Mouse (Mus musculus) liver, adult 2 months (tissue): ENCODE measurements around the gene Hoxa7. TPM values are rescaled to one million over a fixed set of nuclear protein-coding genes. Genes with fewer than 3 reads are reported as not detected.

Experiments used
- DNase-seq: peaks from one replicate; pipeline ENCODE4 v3.0.0-alpha.2; 2011; ENCODE audit warnings: low read depth, low spot score; ENCODE audit errors: extremely low read depth
- H3K27ac ChIP-seq: fragments of 200-500 bp; replicated peaks from 2 replicates; pipeline ENCODE4 v1.5.1; 2012; ENCODE audit warnings: low read depth, mild to moderate bottlenecking, control low read depth, inconsistent platforms, low read length; ENCODE audit not compliant: insufficient read depth
- H3K27me3 ChIP-seq: fragments of 200-500 bp; 2 replicates; pipeline ENCODE4 v1.6.1; 2012; ENCODE audit warnings: mild to moderate bottlenecking, moderate library complexity, low read length, inconsistent platforms; ENCODE audit not compliant: control insufficient read depth, insufficient read depth
- H3K36me3 ChIP-seq: fragments of 200-500 bp; 2 replicates; pipeline ENCODE4 v1.6.1; 2012; ENCODE audit warnings: low read length, inconsistent platforms; ENCODE audit not compliant: control insufficient read depth, insufficient read depth
- H3K4me1 ChIP-seq: fragments of 200-500 bp; 2 replicates; pipeline ENCODE4 v1.6.1; 2011; ENCODE audit warnings: low read length; ENCODE audit not compliant: control insufficient read depth, insufficient read depth
- H3K4me3 ChIP-seq: fragments of 200-500 bp; 2 replicates; pipeline ENCODE4 v1.5.1; 2011; ENCODE audit warnings: low read depth, mild to moderate bottlenecking, control low read depth, low read length, moderate library complexity; ENCODE audit not compliant: insufficient read depth
- H3K79me2 ChIP-seq: fragments of 200-500 bp; 2 replicates; pipeline ENCODE4 v1.6.1; 2012; ENCODE audit warnings: inconsistent platforms, mild to moderate bottlenecking, low read length, moderate library complexity; ENCODE audit not compliant: control insufficient read depth, insufficient read depth
- H3K9ac ChIP-seq: fragments of 200-500 bp; 2 replicates; pipeline ENCODE4 v1.6.1; 2012; ENCODE audit warnings: low read depth, mild to moderate bottlenecking, control low read depth, inconsistent platforms, low read length
- CTCF ChIP-seq: fragments of 200-500 bp; IDR thresholded peaks from 2 replicates; pipeline ENCODE4 v1.5.1; 2011; ENCODE audit warnings: low read depth, low read length, control low read depth
- POLR2A ChIP-seq: fragments of 200-500 bp; IDR thresholded peaks from 2 replicates; pipeline ENCODE4 v1.6.1; 2011; ENCODE audit warnings: low read length, control low read depth; ENCODE audit not compliant: insufficient read depth; ENCODE audit errors: extremely low read depth
- WGBS: fragments of 180-500 bp; shearing (Covaris S2); methylation state at CpG from one replicate; pipeline ENCODE4 v1.1.7; 2018; 5-methylcytosine and 5-hydroxymethylcytosine counted together
- polyA plus RNA-seq: library from polyadenylated mRNA; depleted of rRNA; stranded (reverse); fragments of >200 nt; gene quantifications from 2 replicates; pipeline ENCODE4 v1.2.3, GENCODE M21; 2012
- total RNA-seq: library from RNA; depleted of rRNA; stranded (reverse); fragments of >200 nt; gene quantifications from 2 replicates; pipeline ENCODE4 v1.2.3, GENCODE M21; 2014

Gene Hoxa7
- total and polyA plus RNA-seq, 2 experiments, result 0.04 TPM; not detected in 1

DNA sequence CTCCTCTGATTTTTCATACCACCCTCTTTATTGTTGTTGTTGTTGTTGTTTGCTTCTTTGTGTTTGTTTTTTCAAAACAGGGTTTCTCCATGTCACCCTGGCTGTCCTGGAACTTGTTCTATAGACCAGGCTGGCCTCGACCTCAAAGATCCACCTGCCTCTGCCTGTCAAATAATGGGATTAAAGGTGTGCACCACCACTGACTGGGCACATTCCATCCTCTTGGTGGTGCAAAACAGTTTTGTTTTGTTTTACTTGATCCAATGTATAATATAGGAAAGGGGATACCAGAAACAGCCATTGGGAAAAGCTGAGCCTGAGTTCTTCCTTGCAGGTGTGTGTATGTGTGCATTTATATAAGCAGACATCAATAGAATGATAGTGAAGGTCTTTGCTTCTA is 35.2 kb downstream of the Hoxa7 start:
- DNase-seq, result no peak
- peaks cover 2% of the 10 kb centered on the region; the same call in 1 of the 2 replicates for H3K4me1 ChIP-seq
- no peaks in the 10 kb centered on the region for H3K36me3 ChIP-seq
- no peak overlapping the region for H3K9ac ChIP-seq
- no peak overlapping the region for H3K4me3 ChIP-seq
- TF ChIP-seq POLR2A (no peak), CTCF (no peak)
- 40% methylated on average over 1 of the region's 1 CpGs for WGBS
- H3K79me2 ChIP-seq, result no peaks in the 10 kb centered on the region
- H3K27me3 ChIP-seq, result peaks cover 21% of the 10 kb centered on the region
- no peak overlapping the region for H3K27ac ChIP-seq

DNA sequence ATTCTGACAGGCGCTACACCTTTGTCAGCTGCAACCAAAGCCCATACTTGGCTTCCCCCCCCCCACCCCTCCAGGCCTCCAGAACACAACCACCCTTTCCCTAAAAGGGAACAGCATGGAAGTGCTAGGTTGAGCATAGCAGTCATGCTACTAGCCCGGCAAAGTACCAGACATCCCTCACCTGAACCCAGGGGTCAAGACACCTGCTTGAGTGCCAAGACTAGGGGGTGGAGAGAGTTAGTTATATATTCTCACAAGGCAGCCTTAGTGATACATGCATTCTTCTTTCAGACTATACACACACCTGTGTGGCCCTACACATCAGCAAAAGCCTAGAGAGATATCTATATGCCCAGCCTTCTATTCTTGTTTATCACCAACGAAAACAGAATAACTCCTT is 35.8 kb downstream of the Hoxa7 start:
- peaks cover 19% of the 10 kb centered on the region for H3K27me3 ChIP-seq
- no peak overlapping the region for H3K27ac ChIP-seq
- TF ChIP-seq CTCF, result no peak
- no peak for TF ChIP-seq POLR2A
- no peak for DNase-seq
- H3K4me3 ChIP-seq, result no peak overlapping the region
- no peak overlapping the region for H3K9ac ChIP-seq
- peaks cover 2% of the 10 kb centered on the region; the same call in 1 of the 2 replicates for H3K4me1 ChIP-seq
- no peaks in the 10 kb centered on the region for H3K79me2 ChIP-seq
- WGBS, result 40% methylated on average over 3 of the region's 3 CpGs
- H3K36me3 ChIP-seq, result no peaks in the 10 kb centered on the region

GRCm38 (mm10) chr6:52185222-52185621 is 36.4 kb downstream of the Hoxa7 start:
- Histone ChIP-seq H3K4me3 (no peak overlapping the region), H3K79me2 (no peaks in the 10 kb centered on the region), H3K36me3 (no peaks in the 10 kb centered on the region), H3K4me1 (peaks cover 2% of the 10 kb centered on the region; the same call in 1 of the 2 replicates), H3K27me3 (peaks cover 15% of the 10 kb centered on the region), H3K27ac (no peak overlapping the region), H3K9ac (no peak overlapping the region)
- TF ChIP-seq CTCF, result no peak
- no peak for TF ChIP-seq POLR2A
- WGBS, result 11% methylated on average over 19 of the region's 19 CpGs
- no peak for DNase-seq

DNA sequence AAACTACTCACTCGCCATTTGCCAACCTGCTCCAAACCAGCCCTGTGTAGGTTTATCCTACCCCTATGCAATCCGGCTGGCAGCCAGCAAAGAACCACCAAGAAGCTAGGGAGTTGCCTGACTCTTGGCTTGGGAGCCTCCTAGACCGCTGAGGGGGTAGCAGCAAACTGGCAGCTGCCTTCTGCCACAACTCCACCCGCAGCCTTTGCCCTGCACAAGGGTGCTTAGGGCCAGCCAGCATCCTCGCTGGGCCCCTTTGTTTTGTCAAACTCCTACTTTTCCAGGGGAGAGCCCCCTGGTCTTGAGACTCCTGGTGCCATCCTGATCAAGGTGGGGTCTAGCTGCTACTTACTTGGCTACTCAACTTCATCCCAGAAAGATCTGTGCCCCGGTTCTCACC is 37.0 kb downstream of the Hoxa7 start:
- H3K4me1 ChIP-seq, result no peaks in the 10 kb centered on the region
- H3K9ac ChIP-seq, result no peak overlapping the region
- DNase-seq, result no peak
- 43% methylated on average over 6 of the region's 6 CpGs for WGBS
- H3K79me2 ChIP-seq, result no peaks in the 10 kb centered on the region
- H3K27ac ChIP-seq, result no peak overlapping the region
- TF ChIP-seq POLR2A (no peak), CTCF (no peak)
- H3K27me3 ChIP-seq, result peaks cover 15% of the 10 kb centered on the region
- no peaks in the 10 kb centered on the region for H3K36me3 ChIP-seq
- H3K4me3 ChIP-seq, result no peak overlapping the region

DNA sequence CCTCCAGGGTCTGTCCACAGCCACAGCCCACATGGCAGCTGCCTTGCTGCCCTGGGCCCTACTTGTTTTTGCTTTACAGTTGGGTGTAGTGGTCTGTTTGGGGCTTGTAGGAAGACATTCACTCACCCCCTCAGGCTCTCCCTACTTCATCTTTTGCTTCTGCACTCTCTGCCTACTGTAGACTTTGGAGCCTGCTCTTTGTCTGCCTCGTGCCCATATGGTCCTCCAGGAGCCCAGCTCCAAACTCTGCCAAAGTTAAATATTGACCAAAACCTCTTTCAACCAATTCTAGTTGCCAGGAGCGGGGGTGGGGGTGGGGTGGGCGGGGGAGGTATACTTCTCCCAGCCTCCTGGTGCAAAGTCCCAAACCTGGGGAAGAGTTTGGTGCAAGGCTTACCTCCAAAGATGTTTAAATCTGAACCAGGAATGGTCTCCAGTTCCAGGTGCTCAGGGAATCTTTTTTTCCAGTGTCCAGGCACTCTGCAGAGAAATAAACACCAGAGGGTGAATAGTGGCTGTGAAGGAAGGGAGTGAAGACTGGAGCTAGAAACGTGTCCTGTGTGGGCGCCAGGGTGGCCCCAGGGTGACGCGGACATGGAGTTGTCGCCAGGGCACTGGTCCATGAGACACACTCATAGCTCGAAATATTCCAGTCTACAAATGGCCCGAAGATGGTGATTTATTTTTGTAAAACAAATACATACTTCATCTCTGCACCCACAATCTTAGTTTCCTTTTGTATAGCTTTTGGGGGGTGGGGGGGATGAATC is 38.2 kb downstream of the Hoxa7 start:
- no peak overlapping the region for H3K4me3 ChIP-seq
- no peak overlapping the region for H3K27ac ChIP-seq
- no peaks in the 10 kb centered on the region for H3K4me1 ChIP-seq
- DNase-seq, result peak; percentile 40
- no peak overlapping the region for H3K9ac ChIP-seq
- H3K36me3 ChIP-seq, result no peaks in the 10 kb centered on the region
- WGBS, result 25% methylated on average over 10 of the region's 10 CpGs
- H3K27me3 ChIP-seq, result peaks cover 18% of the 10 kb centered on the region
- no peak for TF ChIP-seq POLR2A
- TF ChIP-seq CTCF, result no peak
- H3K79me2 ChIP-seq, result no peaks in the 10 kb centered on the region

- no peaks in the 10 kb centered on the region for H3K4me1 ChIP-seq
- H3K4me3 ChIP-seq, result no peak overlapping the region
- no peak for TF ChIP-seq CTCF
- no peak for TF ChIP-seq POLR2A
- 83% methylated on average over 1 of the region's 1 CpGs for WGBS
- no peak for DNase-seq
- H3K27me3 ChIP-seq, result peaks cover 20% of the 10 kb centered on the region
- no peaks in the 10 kb centered on the region for H3K79me2 ChIP-seq
- no peaks in the 10 kb centered on the region for H3K36me3 ChIP-seq
- H3K9ac ChIP-seq, result no peak overlapping the region
- no peak overlapping the region for H3K27ac ChIP-seq
Observed at GRCm38 (mm10) chr6:52182793-52183192, 38.9 kb downstream of the Hoxa7 start.
